Mouse (Mus musculus) heart, embryonic 13.5 days (tissue): ENCODE data around the gene Cldn12. TPM values are rescaled to one million over a fixed set of nuclear protein-coding genes. Genes with fewer than 3 reads are reported as not detected.

Experiments
- ATAC-seq: fragments of 200-750 bp; cut with Nextera tagmentation; 2 replicates; pipeline ENCODE4 v1.8.0; 2017; ENCODE audit warnings: moderate TSS enrichment; ENCODE audit not compliant: insufficient number of reproducible peaks, low FRiP score, low TSS enrichment; ENCODE audit errors: extremely low read depth
- H3K27ac ChIP-seq: fragments of 300-500 bp; sonication (generic); replicated peaks from 2 replicates; pipeline ENCODE4 v1.5.1; 2015; ENCODE audit warnings: moderate library complexity, mild to moderate bottlenecking, inconsistent platforms
- H3K27me3 ChIP-seq: fragments of 300-500 bp; sonication (generic); replicated peaks from 2 replicates; pipeline ENCODE4 v1.6.1; 2015; ENCODE audit warnings: mild to moderate bottlenecking, inconsistent platforms
- H3K36me3 ChIP-seq: fragments of 300-500 bp; sonication (generic); 2 replicates; pipeline ENCODE4 v1.6.1; 2015; ENCODE audit warnings: mild to moderate bottlenecking, inconsistent platforms
- H3K4me1 ChIP-seq: fragments of 300-500 bp; sonication (generic); 2 replicates; pipeline ENCODE4 v1.6.1; 2015; ENCODE audit warnings: inconsistent platforms
- H3K4me2 ChIP-seq: fragments of 300-500 bp; sonication (generic); 2 replicates; pipeline ENCODE4 v1.6.1; 2015; ENCODE audit warnings: inconsistent platforms, mild to moderate bottlenecking, moderate library complexity
- H3K4me3 ChIP-seq: fragments of 300-500 bp; sonication (generic); 2 replicates; pipeline ENCODE4 v1.5.1; 2015; ENCODE audit warnings: moderate library complexity, mild to moderate bottlenecking, inconsistent platforms
- H3K9ac ChIP-seq: fragments of 300-500 bp; sonication (generic); 2 replicates; pipeline ENCODE4 v1.6.1; 2015; ENCODE audit warnings: inconsistent platforms, mild to moderate bottlenecking, moderate library complexity
- H3K9me3 ChIP-seq: fragments of 300-500 bp; sonication (generic); 2 replicates; pipeline ENCODE4 v1.6.1; 2016; ENCODE audit warnings: inconsistent platforms
- WGBS: fragments of 180-500 bp; shearing (Covaris S2); methylation state at CpG from one replicate; pipeline ENCODE4 v1.1.7; 2015; ENCODE audit warnings: mixed read lengths; 5-methylcytosine and 5-hydroxymethylcytosine counted together
- polyA plus RNA-seq: library from polyadenylated mRNA; unstranded; fragments of >200 nt; fragmentation: Nextera tagmentation; extraction: Ambion mirVana; gene quantifications from 2 replicates; pipeline ENCODE4 v1.2.1, GENCODE M21; 2015

Cldn12 gene
- polyA plus RNA-seq, result 12.8 and 14.0 TPM in 2 replicates

- Histone ChIP-seq H3K27ac (peak within 1 kb of the TSS; percentile 97), H3K4me2 (peak within 1 kb of the TSS; percentile 87), H3K9me3 (no peaks in the 10 kb centered on the region), H3K9ac (peak within 1 kb of the TSS; percentile 90), H3K4me3 (peak within 1 kb of the TSS; percentile 70), H3K27me3 (peaks cover 7% of the 10 kb centered on the region; the same call in 1 of the 2 replicates), H3K36me3 (peaks cover 9% of the 10 kb centered on the region), H3K4me1 (peaks cover 14% of the 10 kb centered on the region)
- peak; percentile 87 for ATAC-seq
- under 1% methylated on average over 78 of the region's 79 CpGs for WGBS
These were observed at the start of gene Cldn12 for GRCm38 (mm10) chr5:5514196-5515076. Gene Cldn12, minus strand, starts transcription at chr5:5514958.

- Histone ChIP-seq H3K9me3 (no peaks in the 10 kb centered on the region), H3K4me3 (no peak overlapping the region), H3K4me1 (peaks cover 22% of the 10 kb centered on the region), H3K27ac (no peak overlapping the region), H3K36me3 (no peaks in the 10 kb centered on the region), H3K4me2 (no peak overlapping the region), H3K9ac (no peak overlapping the region), H3K27me3 (peaks cover 9% of the 10 kb centered on the region; the same call in 1 of the 2 replicates)
- no peak for ATAC-seq
- 61% methylated on average over 3 of the region's 3 CpGs for WGBS
These were observed 47.7 kb upstream of the Cldn12 start for GRCm38 (mm10) chr5:5562435-5562834.

GRCm38 (mm10) chr5:5561041-5561706 is 46.4 kb upstream of the Cldn12 start:
- no peaks in the 10 kb centered on the region for H3K9me3 ChIP-seq
- 0 out of 2 replicates have a peak, but pooled peaks cover 9% of the 10 kb centered on the region for H3K27me3 ChIP-seq
- no peak for ATAC-seq
- WGBS, result 58% methylated on average over 4 of the region's 4 CpGs
- H3K4me2 ChIP-seq, result no peak overlapping the region
- peaks cover 23% of the 10 kb centered on the region for H3K4me1 ChIP-seq
- H3K4me3 ChIP-seq, result no peak overlapping the region
- H3K36me3 ChIP-seq, result no peaks in the 10 kb centered on the region
- H3K9ac ChIP-seq, result no peak overlapping the region
- H3K27ac ChIP-seq, result no peak overlapping the region

GRCm38 (mm10) chr5:5559798-5560197 is 45.0 kb upstream of the Cldn12 start:
- H3K9me3 ChIP-seq, result no peaks in the 10 kb centered on the region
- H3K27ac ChIP-seq, result peak overlapping the region; percentile 71
- peaks cover 10% of the 10 kb centered on the region for H3K36me3 ChIP-seq
- H3K9ac ChIP-seq, result peak overlapping the region; percentile 82
- H3K4me3 ChIP-seq, result peak overlapping the region; percentile 62
- H3K4me2 ChIP-seq, result peak overlapping the region; percentile 78
- 0 out of 2 replicates have a peak, but pooled peaks cover 5% of the 10 kb centered on the region for H3K27me3 ChIP-seq
- 37% methylated on average over 8 of the region's 8 CpGs for WGBS
- peaks cover 23% of the 10 kb centered on the region for H3K4me1 ChIP-seq
- no peak for ATAC-seq

GRCm38 (mm10) chr5:5559079-5559740 is 44.5 kb upstream of the Cldn12 start, which contains the start of gene Gtpbp10:
Gene Gtpbp10, minus strand, starts transcription at chr5:5559538.
- Histone ChIP-seq H3K4me3 (peak within 1 kb of the TSS; percentile 62), H3K4me2 (peak within 1 kb of the TSS; percentile 78), H3K27me3 (0 out of 2 replicates have a peak, but pooled peaks cover 5% of the 10 kb centered on the region), H3K9me3 (no peaks in the 10 kb centered on the region), H3K36me3 (peaks cover 16% of the 10 kb centered on the region), H3K9ac (peak within 1 kb of the TSS; percentile 82), H3K4me1 (peaks cover 23% of the 10 kb centered on the region), H3K27ac (peak within 1 kb of the TSS; percentile 71)
- WGBS, result under 1% methylated on average over 43 of the region's 43 CpGs
- peak; percentile 91 for ATAC-seq

- WGBS, result 81% methylated on average over 1 of the region's 1 CpGs
These were observed 36.4 kb upstream of the Cldn12 start for GRCm38 (mm10) chr5:5551110-5551509.

GRCm38 (mm10) chr5:5540385-5540784 is 25.6 kb upstream of the Cldn12 start:
- Histone ChIP-seq H3K27me3 (no peaks in the 10 kb centered on the region), H3K36me3 (peaks cover 76% of the 10 kb centered on the region), H3K27ac (no peak overlapping the region), H3K9ac (no peak overlapping the region), H3K9me3 (no peaks in the 10 kb centered on the region), H3K4me1 (no peaks in the 10 kb centered on the region), H3K4me2 (no peak overlapping the region), H3K4me3 (no peak overlapping the region)
- ATAC-seq, result no peak
- 57% methylated on average over 3 of the region's 3 CpGs for WGBS

More at GRCm38 (mm10) chr5:5551110-5551509, 36.4 kb upstream of the Cldn12 start:
- Histone ChIP-seq H3K4me2 (no peak overlapping the region), H3K9me3 (no peaks in the 10 kb centered on the region), H3K36me3 (peaks cover 80% of the 10 kb centered on the region), H3K4me3 (no peak overlapping the region), H3K9ac (no peak overlapping the region), H3K27ac (no peak overlapping the region), H3K27me3 (no peaks in the 10 kb centered on the region), H3K4me1 (no peaks in the 10 kb centered on the region)
- ATAC-seq, result no peak

GRCm38 (mm10) chr5:5539771-5540170 is 25.0 kb upstream of the Cldn12 start:
- ATAC-seq, result no peak
- 68% methylated on average over 3 of the region's 3 CpGs for WGBS

GRCm38 (mm10) chr5:5536131-5536530 is 21.4 kb upstream of the Cldn12 start:
- H3K4me1 ChIP-seq, result no peaks in the 10 kb centered on the region
- no peak overlapping the region for H3K4me3 ChIP-seq
- no peak overlapping the region for H3K4me2 ChIP-seq
- H3K27ac ChIP-seq, result no peak overlapping the region
- H3K9ac ChIP-seq, result no peak overlapping the region
- peaks cover 43% of the 10 kb centered on the region for H3K36me3 ChIP-seq
- H3K9me3 ChIP-seq, result no peaks in the 10 kb centered on the region
- H3K27me3 ChIP-seq, result no peaks in the 10 kb centered on the region
- ATAC-seq, result no peak
- WGBS, result 96% methylated on average over 1 of the region's 1 CpGs

More at GRCm38 (mm10) chr5:5539771-5540170, 25.0 kb upstream of the Cldn12 start:
- H3K36me3 ChIP-seq, result peaks cover 75% of the 10 kb centered on the region
- no peak overlapping the region for H3K27ac ChIP-seq
- H3K4me3 ChIP-seq, result no peak overlapping the region
- H3K4me2 ChIP-seq, result no peak overlapping the region
- no peaks in the 10 kb centered on the region for H3K4me1 ChIP-seq
- no peaks in the 10 kb centered on the region for H3K9me3 ChIP-seq
- H3K27me3 ChIP-seq, result no peaks in the 10 kb centered on the region
- no peak overlapping the region for H3K9ac ChIP-seq

GRCm38 (mm10) chr5:5533656-5534420 is 19.1 kb upstream of the Cldn12 start:
- no peak for ATAC-seq
- Histone ChIP-seq H3K27me3 (no peaks in the 10 kb centered on the region), H3K4me3 (no peak overlapping the region), H3K4me2 (no peak overlapping the region), H3K9ac (no peak overlapping the region), H3K9me3 (no peaks in the 10 kb centered on the region), H3K4me1 (no peaks in the 10 kb centered on the region), H3K36me3 (peaks cover 21% of the 10 kb centered on the region), H3K27ac (no peak overlapping the region)
- 88% methylated on average over 3 of the region's 3 CpGs for WGBS
